Mouse (Mus musculus) thymus, adult 2 months (tissue): Measurements from ENCODE around the gene Olfr1289.

Experiments used
- CTCF ChIP-seq: fragments of 200-500 bp; IDR thresholded peaks from 2 replicates; pipeline ENCODE4 v1.5.1; 2012; ENCODE audit warnings: mild to moderate bottlenecking, control low read depth, low read length, moderate library complexity, borderline replicate concordance; ENCODE audit not compliant: control insufficient read depth, poor library complexity, insufficient read depth; ENCODE audit errors: extremely low read depth
- POLR2A ChIP-seq: fragments of 200-500 bp; IDR thresholded peaks from 2 replicates; pipeline ENCODE4 v1.6.1; 2012; ENCODE audit warnings: mild to moderate bottlenecking, low read length, control low read depth, moderate library complexity; ENCODE audit not compliant: control insufficient read depth, poor library complexity, insufficient read depth; ENCODE audit errors: extremely low read depth

DNA sequence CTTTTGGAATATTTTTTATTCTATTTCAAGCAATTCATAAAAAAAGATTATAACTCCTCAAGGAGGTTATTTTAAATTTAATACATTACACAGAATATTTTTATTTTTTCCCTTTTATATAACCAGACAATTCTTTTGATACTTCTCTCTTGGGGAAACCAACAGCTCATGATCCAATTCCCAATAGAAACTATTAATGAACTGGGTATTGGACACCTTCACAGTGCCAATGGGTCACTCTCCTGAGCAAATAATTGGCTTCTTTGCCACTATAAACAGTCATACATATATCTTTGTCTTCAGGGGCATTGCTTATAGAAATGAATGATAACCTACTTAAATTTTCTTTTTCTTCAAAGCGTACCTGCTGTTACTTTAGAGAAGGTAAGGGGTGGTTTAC, 6.8 kb upstream of the Olfr1289 start, which contains the start of gene Olfr1288:
- TF ChIP-seq CTCF: no peak
- TF ChIP-seq POLR2A: no peak
